ENCODE assay signal across 26 mouse cellular contexts in genomic region chr17:70828569-70828968, GRCm38 (mm10). TPM values are rescaled to one million over a fixed set of nuclear protein-coding genes. Genes with fewer than 3 reads are reported as not detected.
DNase-seq lines count a peak whose midpoint lies in the region; TF ChIP-seq lines count a peak whose summit lies in the region.
"Had no signal": no experiment of that assay in that cellular context is flagged by ENCODE, and none has a peak within 500 bp of the region (broad histone marks: within the 10 kb centered on the region; RNA-seq: fewer than 3 reads in every experiment).

No protein-coding gene starts in this region.

- no peak for TF ChIP-seq POLR2A in small intestine, adult 2 months (IDR thresholded peaks at IDR 0.05; ENCODE audit: low read depth, low read length)

- H3K36me3 ChIP-seq in small intestine, adult 2 months (ENCODE audit: control insufficient read depth, insufficient read depth, low read length) = no peaks in the 10 kb centered on the region
- H3K36me3 ChIP-seq: embryonic facial prominence, embryonic 15.5 days; G1E; heart, embryonic 15.5 days; hindbrain, embryonic 12.5 days; hindbrain, embryonic 15.5 days had no signal

- TF ChIP-seq CTCF in small intestine, adult 2 months (IDR thresholded peaks at IDR 0.05; ENCODE audit: extremely low read depth, insufficient read length, insufficient replicate concordance, low read depth, low read length) = no peak

- no peak overlapping the region for H3K4me3 ChIP-seq in small intestine, adult 2 months (ENCODE audit: low read depth, low read length)
- H3K4me3 ChIP-seq: embryonic facial prominence, embryonic 12.5 days; embryonic facial prominence, embryonic 15.5 days; gastrocnemius, adult 2 months; heart, adult 2 months; heart, embryonic 15.5 days; hindbrain, embryonic 12.5 days; hindbrain, embryonic 15.5 days had no signal

- peak; percentile 39 for DNase-seq in heart, adult 11 months
- no peak for DNase-seq in heart, postnatal 25 days (ENCODE audit: low spot score)
- DNase-seq in ES-CJ7 (ENCODE audit: low read depth, low spot score) (peak; percentile 98), ZHBTc4 (ENCODE audit: low read depth, low spot score) (peak; percentile 96), liver (no peak)
- no peak for DNase-seq in cerebellum, postnatal 36 days
- no peak for DNase-seq in kidney, postnatal 14 days
- DNase-seq: adrenal gland, adult 8-10 months; adrenal gland, postnatal 25 days; cerebellum, adult 18-20 months; cerebellum, adult 9-10 months; cerebellum, postnatal 14 days; forebrain, postnatal 0 days; gastrocnemius, adult 2 months; gastrocnemius, postnatal 14 days; heart, adult 2 months; heart, postnatal 10 days; heart, postnatal 4 days had no signal

- no peaks in the 10 kb centered on the region for H3K27me3 ChIP-seq in small intestine, adult 2 months (ENCODE audit: control insufficient read depth, insufficient read depth, low read length)
- H3K27me3 ChIP-seq: embryonic facial prominence, embryonic 12.5 days; embryonic facial prominence, embryonic 15.5 days; hindbrain, embryonic 12.5 days; hindbrain, embryonic 15.5 days; Patski had no signal

- 42% methylated on average over 2 of the region's 2 CpGs for WGBS in small intestine, adult 2 months

- peaks cover 23% of the 10 kb centered on the region; the same call in 1 of the 2 replicates for H3K4me1 ChIP-seq in small intestine, adult 2 months (ENCODE audit: control insufficient read depth, insufficient read depth, insufficient read length, low read length)
- H3K4me1 ChIP-seq: embryonic facial prominence, embryonic 12.5 days; embryonic facial prominence, embryonic 15.5 days; heart, embryonic 15.5 days; hindbrain, embryonic 12.5 days; hindbrain, embryonic 15.5 days had no signal

- intact Hi-C loops in heart, postnatal 25 days (cut with DNase I) = no loop called here

- peak overlapping the region; percentile 41; the same call in 1 of the 2 replicates for H3K27ac ChIP-seq in small intestine, adult 2 months (ENCODE audit: insufficient read depth, low read depth, low read length)
- H3K27ac ChIP-seq: embryonic facial prominence, embryonic 12.5 days; embryonic facial prominence, embryonic 15.5 days; gastrocnemius, adult 2 months; heart, adult 2 months; heart, embryonic 15.5 days; hindbrain, embryonic 12.5 days; hindbrain, embryonic 15.5 days had no signal

RNA-seq across cellular contexts. Expression of gene Tgif1, which starts 24.8 kb away (rescaled TPM):
- 1 to 10 TPM; 5.3 to 7.6 TPM for total RNA-seq in heart, postnatal 25 days (2021)
- polyA plus RNA-seq in small intestine, adult 2 months (2012; rRNA removed) = 10.9 and 26.4 TPM in 2 replicates

Comparison
In these comparisons a context has a peak if more than half of its experiments do, and no peak if none do; other contexts are left out.
1. DNase-seq: peak in heart, adult 11 months (single experiment), ES-CJ7 (single experiment) and ZHBTc4 (single experiment); none in heart, postnatal 25 days (single experiment), cerebellum, postnatal 36 days (0 of 2), kidney, postnatal 14 days (single experiment) and liver (single experiment).